In genomic region chr7:73398806-73399442, GRCm38 (mm10) we compare ENCODE assay signal across 8 mouse cellular contexts. TPM values are rescaled to one million over a fixed set of nuclear protein-coding genes. Genes with fewer than 3 reads are reported as not detected.
DNase-seq lines count a peak whose midpoint lies in the region; ATAC-seq and TF ChIP-seq lines count a peak whose summit lies in the region.

No protein-coding gene starts in this region.

- no peaks in the 10 kb centered on the region; the same call in 1 of the 2 replicates for H3K9me3 ChIP-seq in liver, embryonic 11.5 days (ENCODE audit: control insufficient read depth, low read length)
- H3K9me3 ChIP-seq in forebrain, embryonic 14.5 days (replicated peaks; ENCODE audit: control insufficient read depth, low read length) = no peaks in the 10 kb centered on the region
- no peaks in the 10 kb centered on the region for H3K9me3 ChIP-seq in limb, embryonic 14.5 days (ENCODE audit: control insufficient read depth, low read length)
- no peaks in the 10 kb centered on the region for H3K9me3 ChIP-seq in stomach, embryonic 14.5 days (ENCODE audit: control insufficient read depth, low read depth, low read length)

- ATAC-seq in liver, embryonic 11.5 days (replicated peaks; ENCODE audit: low FRiP score) = no peak
- no peak for ATAC-seq in forebrain, embryonic 14.5 days
- ATAC-seq in limb, embryonic 14.5 days (ENCODE audit: low FRiP score, low read depth) = no peak
- ATAC-seq in stomach, embryonic 14.5 days (ENCODE audit: insufficient number of reproducible peaks, insufficient read depth, low FRiP score, low read depth) = peak; percentile 3; the same call in 1 of the 2 replicates

- no peaks in the 10 kb centered on the region for H3K36me3 ChIP-seq in liver, embryonic 11.5 days (ENCODE audit: control insufficient read depth, insufficient read depth, low read length)
- peaks cover 3% of the 10 kb centered on the region; the same call in 1 of the 2 replicates for H3K36me3 ChIP-seq in forebrain, embryonic 14.5 days (ENCODE audit: control insufficient read depth, insufficient read depth, low read length)
- peaks cover 15% of the 10 kb centered on the region for H3K36me3 ChIP-seq in limb, embryonic 14.5 days (ENCODE audit: control insufficient read depth, insufficient read depth, low read length)
- peaks cover 5% of the 10 kb centered on the region for H3K36me3 ChIP-seq in stomach, embryonic 14.5 days (ENCODE audit: control insufficient read depth, insufficient read depth, low read length)

- TF ChIP-seq POLR2A in limb, embryonic 14.5 days (IDR thresholded peaks at IDR 0.05; ENCODE audit: borderline replicate concordance, extremely low read depth, insufficient read depth, insufficient read length) = no peak

- 5% methylated on average over 19 of the region's 19 CpGs for WGBS in liver, embryonic 11.5 days
- 4% methylated on average over 19 of the region's 19 CpGs for WGBS in forebrain, embryonic 14.5 days
- 8% methylated on average over 19 of the region's 19 CpGs for WGBS in limb, embryonic 14.5 days
- 14% methylated on average over 19 of the region's 19 CpGs for WGBS in stomach, embryonic 14.5 days

- no peak overlapping the region for H3K27ac ChIP-seq in liver, embryonic 11.5 days (ENCODE audit: low read depth, low read length)
- H3K27ac ChIP-seq in forebrain, embryonic 14.5 days (ENCODE audit: low read depth, low read length) = peak overlapping the region; percentile 72
- H3K27ac ChIP-seq in limb, embryonic 14.5 days (replicated peaks; ENCODE audit: low read depth, low read length) = no peak overlapping the region
- peak overlapping the region; percentile 48; the same call in 1 of the 2 replicates for H3K27ac ChIP-seq in stomach, embryonic 14.5 days (ENCODE audit: low read length)

- H3K27me3 ChIP-seq in liver, embryonic 11.5 days (replicated peaks; ENCODE audit: control insufficient read depth, insufficient read depth, low read length) = peaks cover 48% of the 10 kb centered on the region
- H3K27me3 ChIP-seq in forebrain, embryonic 14.5 days (replicated peaks; ENCODE audit: control insufficient read depth, insufficient read depth, low read length) = no peaks in the 10 kb centered on the region
- H3K27me3 ChIP-seq in limb, embryonic 14.5 days (ENCODE audit: control insufficient read depth, insufficient read depth, low read length) = no peaks in the 10 kb centered on the region
- no peaks in the 10 kb centered on the region for H3K27me3 ChIP-seq in stomach, embryonic 14.5 days (ENCODE audit: control insufficient read depth, insufficient read depth, low read length)

- H3K4me2 ChIP-seq in liver, embryonic 11.5 days = peak overlapping the region; percentile 62
- H3K4me2 ChIP-seq in forebrain, embryonic 14.5 days (ENCODE audit: low read length) = peak overlapping the region; percentile 48
- peak overlapping the region; percentile 40 for H3K4me2 ChIP-seq in limb, embryonic 14.5 days (replicated peaks; ENCODE audit: low read depth, low read length, severe bottlenecking)
- peak overlapping the region; percentile 44 for H3K4me2 ChIP-seq in stomach, embryonic 14.5 days (replicated peaks; ENCODE audit: low read depth, low read length)

- no peak overlapping the region for H3K4me3 ChIP-seq in liver, embryonic 11.5 days (ENCODE audit: low read depth, low read length)
- peak overlapping the region; percentile 16 for H3K4me3 ChIP-seq in forebrain, embryonic 14.5 days (ENCODE audit: low read depth, low read length)
- peak overlapping the region; percentile 18 for H3K4me3 ChIP-seq in limb, embryonic 14.5 days (replicated peaks; ENCODE audit: low read length)
- H3K4me3 ChIP-seq in stomach, embryonic 14.5 days (ENCODE audit: low read depth, low read length) = peak overlapping the region; percentile 0; the same call in 1 of the 2 replicates

- H3K4me1 ChIP-seq in liver, embryonic 11.5 days (replicated peaks; ENCODE audit: control insufficient read depth, insufficient read depth, low read length) = peaks cover 6% of the 10 kb centered on the region
- peaks cover 42% of the 10 kb centered on the region for H3K4me1 ChIP-seq in forebrain, embryonic 14.5 days (ENCODE audit: control insufficient read depth, insufficient read depth, low read length)
- peaks cover 80% of the 10 kb centered on the region for H3K4me1 ChIP-seq in limb, embryonic 14.5 days (ENCODE audit: control insufficient read depth, insufficient read depth, low read length)
- H3K4me1 ChIP-seq in stomach, embryonic 14.5 days (ENCODE audit: control insufficient read depth, insufficient read depth, low read length) = peaks cover 59% of the 10 kb centered on the region

- no peak for DNase-seq in liver, embryonic 11.5 days (ENCODE audit: low spot score)
- DNase-seq in liver = no peak
- no peak for DNase-seq in forebrain, embryonic 14.5 days (ENCODE audit: low spot score)
- no peak for DNase-seq in limb, embryonic 14.5 days (ENCODE audit: low spot score)
- no peak for DNase-seq in gastrocnemius, adult 8-10 months (ENCODE audit: low spot score in 2 of 2)
- no peak for DNase-seq in thymus, postnatal 25 days
- no peak for DNase-seq in left cerebral cortex, adult 8-10 months (ENCODE audit: low spot score in 2 of 2)

- H3K9ac ChIP-seq in liver, embryonic 11.5 days (ENCODE audit: low read depth, low read length) = no peak overlapping the region
- H3K9ac ChIP-seq in forebrain, embryonic 14.5 days (ENCODE audit: low read length) = peak overlapping the region; percentile 47
- peak overlapping the region; percentile 17; the same call in 1 of the 2 replicates for H3K9ac ChIP-seq in limb, embryonic 14.5 days (ENCODE audit: low read depth, low read length, severe bottlenecking)
- H3K9ac ChIP-seq in stomach, embryonic 14.5 days (replicated peaks; ENCODE audit: low read depth, low read length) = no peak overlapping the region

RNA-seq across cellular contexts. Expression of gene Rgma, which starts 23.6 kb away (rescaled TPM):
- 2.8 and 3.0 TPM in 2 replicates for polyA plus RNA-seq in liver, embryonic 11.5 days (2014; fragmentation: Nextera tagmentation; extraction: Ambion mirVana)
- 20.6 and 23.6 TPM in 2 replicates for polyA plus RNA-seq in forebrain, embryonic 14.5 days (2014; fragmentation: Nextera tagmentation; extraction: Ambion mirVana)
- 49.1 and 64.3 TPM in 2 replicates for polyA plus RNA-seq in limb, embryonic 14.5 days (2012; rRNA removed)
- 23.5 and 30.9 TPM in 2 replicates for polyA plus RNA-seq in limb, embryonic 14.5 days (2014; fragmentation: Nextera tagmentation; extraction: Ambion mirVana)
- 24.9 and 30.5 TPM in 2 replicates for polyA plus RNA-seq in stomach, embryonic 14.5 days (2014; fragmentation: Nextera tagmentation; extraction: Ambion mirVana)
- total RNA-seq in gastrocnemius, adult 8-10 months (2022) = 10 to 100 TPM; 42.9 to 60.8 (median 51.4) TPM
- total RNA-seq in left cerebral cortex, adult 8-10 months (2022) = 10 to 100 TPM; 63.8 to 70.3 (median 64.4) TPM

Comparison
In these comparisons a context has a peak if more than half of its experiments do, and no peak if none do; other contexts are left out.
1. H3K27ac ChIP-seq: peak in forebrain, embryonic 14.5 days (single experiment) and stomach, embryonic 14.5 days (single experiment); none in liver, embryonic 11.5 days (single experiment) and limb, embryonic 14.5 days (single experiment).
2. H3K9ac ChIP-seq: peak in forebrain, embryonic 14.5 days (single experiment) and limb, embryonic 14.5 days (single experiment); none in liver, embryonic 11.5 days (single experiment) and stomach, embryonic 14.5 days (single experiment).
3. Peak in every context shown above with its lines, with median percentiles within 50 percentile points of each other: H3K4me2 ChIP-seq.